8 mouse cellular contexts compared by ENCODE assay signal in genomic region chr15:103272419-103273279, GRCm38 (mm10). TPM values are rescaled to one million over a fixed set of nuclear protein-coding genes. Genes with fewer than 3 reads are reported as not detected.
DNase-seq lines count a peak whose midpoint lies in the region; ATAC-seq and TF ChIP-seq lines count a peak whose summit lies in the region.

Gene Copz1, plus strand, starts transcription at chr15:103272714.

- H3K4me3 ChIP-seq in G1E (ENCODE audit: low read depth, low read length) = peak within 1 kb of the TSS; percentile 86
- peak within 1 kb of the TSS; percentile 83 for H3K4me3 ChIP-seq in forebrain, embryonic 16.5 days (replicated peaks; ENCODE audit: low read length)
- H3K4me3 ChIP-seq in layer of hippocampus, adult 2 months = peak within 1 kb of the TSS; percentile 91
- H3K4me3 ChIP-seq in lung, embryonic 14.5 days (ENCODE audit: low read depth, low read length) = peak within 1 kb of the TSS; percentile 77
- peak within 1 kb of the TSS; percentile 86 for H3K4me3 ChIP-seq in olfactory bulb, adult 2 months (ENCODE audit: insufficient read depth, low read depth, low read length)
- peak within 1 kb of the TSS; percentile 73 for H3K4me3 ChIP-seq in thymus, adult 2 months (ENCODE audit: control insufficient read depth, insufficient read depth, low read length)

- peaks cover 14% of the 10 kb centered on the region for H3K36me3 ChIP-seq in G1E (replicated peaks)
- no peaks in the 10 kb centered on the region for H3K36me3 ChIP-seq in forebrain, embryonic 16.5 days (ENCODE audit: control insufficient read depth, insufficient read depth)
- H3K36me3 ChIP-seq in lung, embryonic 14.5 days (ENCODE audit: insufficient read depth) = no peaks in the 10 kb centered on the region
- H3K36me3 ChIP-seq in thymus, adult 2 months (ENCODE audit: control insufficient read depth, insufficient read depth, low read length) = no peaks in the 10 kb centered on the region

- H3K9me3 ChIP-seq in G1E (replicated peaks) = peaks cover 3% of the 10 kb centered on the region; the same call in 1 of the 2 replicates
- no peaks in the 10 kb centered on the region for H3K9me3 ChIP-seq in forebrain, embryonic 16.5 days (ENCODE audit: control insufficient read depth, low read length)
- H3K9me3 ChIP-seq in lung, embryonic 14.5 days (ENCODE audit: low read depth, low read length) = no peaks in the 10 kb centered on the region

- peaks cover 51% of the 10 kb centered on the region for H3K4me1 ChIP-seq in G1E (ENCODE audit: insufficient read depth, low read depth, low read length)
- peaks cover 12% of the 10 kb centered on the region for H3K4me1 ChIP-seq in forebrain, embryonic 16.5 days (replicated peaks; ENCODE audit: control insufficient read depth, insufficient read depth, low read length)
- H3K4me1 ChIP-seq in lung, embryonic 14.5 days (ENCODE audit: insufficient read depth) = no peaks in the 10 kb centered on the region
- no peaks in the 10 kb centered on the region for H3K4me1 ChIP-seq in olfactory bulb, adult 2 months (ENCODE audit: control insufficient read depth, insufficient read depth, low read length)
- H3K4me1 ChIP-seq in thymus, adult 2 months (replicated peaks; ENCODE audit: control insufficient read depth, insufficient read depth, low read length) = 0 out of 2 replicates have a peak, but pooled peaks cover 3% of the 10 kb centered on the region

- H3K27me3 ChIP-seq in G1E (ENCODE audit: insufficient read depth, low read length) = no peaks in the 10 kb centered on the region
- H3K27me3 ChIP-seq in forebrain, embryonic 16.5 days (replicated peaks; ENCODE audit: control insufficient read depth, insufficient read depth, low read length) = no peaks in the 10 kb centered on the region
- no peaks in the 10 kb centered on the region for H3K27me3 ChIP-seq in lung, embryonic 14.5 days (ENCODE audit: insufficient read depth, low read length)
- H3K27me3 ChIP-seq in thymus, adult 2 months (ENCODE audit: control insufficient read depth, insufficient read depth, low read length) = no peaks in the 10 kb centered on the region

- intact Hi-C loops in heart, postnatal 36 days (cut with DNase I) = loop anchor here (2.0 kb wide), 1 partner anchor 34 kb away; the partner anchor contains the start of gene Cbx5

- peak; percentile 65; the same call in 1 of the 2 replicates for TF ChIP-seq POLR2A in olfactory bulb, adult 2 months (IDR thresholded peaks at IDR 0.05; ENCODE audit: insufficient read depth, low read depth, low read length)
- TF ChIP-seq POLR2A in thymus, adult 2 months (IDR thresholded peaks at IDR 0.05; ENCODE audit: control insufficient read depth, extremely low read depth, insufficient read depth, low read length, poor library complexity) = peak; percentile 87

- H3K27ac ChIP-seq in forebrain, embryonic 16.5 days (ENCODE audit: low read length) = peak within 1 kb of the TSS; percentile 48; the same call in 1 of the 2 replicates
- H3K27ac ChIP-seq in layer of hippocampus, adult 2 months = peak within 1 kb of the TSS; percentile 87
- peak within 1 kb of the TSS; percentile 40; the same call in 1 of the 2 replicates for H3K27ac ChIP-seq in lung, embryonic 14.5 days (ENCODE audit: low read depth)
- peak within 1 kb of the TSS; percentile 57; the same call in 1 of the 2 replicates for H3K27ac ChIP-seq in olfactory bulb, adult 2 months (ENCODE audit: insufficient read depth, low read depth, low read length)
- no peak within 1 kb of the TSS for H3K27ac ChIP-seq in thymus, adult 2 months (ENCODE audit: control insufficient read depth, insufficient read depth, low read length)

- peak; percentile 84 for DNase-seq in G1E (ENCODE audit: low spot score)
- DNase-seq in cerebellum, adult 18-20 months = peak; percentile 94 to 99
- DNase-seq in heart, postnatal 36 days = peak; percentile 89 to 93
- peak; percentile 94 to 99 for DNase-seq in layer of hippocampus, adult 2 months (ENCODE audit: low spot score in 2 of 2)
- DNase-seq in lung, embryonic 14.5 days = peak; percentile 99
- peak; percentile 92 for DNase-seq in thymus, adult 2 months

- under 1% methylated on average over 38 of the region's 38 CpGs for WGBS in forebrain, embryonic 16.5 days
- under 1% methylated on average over 38 of the region's 38 CpGs for WGBS in lung, embryonic 14.5 days
- under 1% methylated on average over 38 of the region's 38 CpGs for WGBS in olfactory bulb, adult 2 months
- under 1% methylated on average over 38 of the region's 38 CpGs for WGBS in thymus, adult 2 months

- peak within 1 kb of the TSS; percentile 83 for H3K9ac ChIP-seq in forebrain, embryonic 16.5 days (replicated peaks; ENCODE audit: low read depth, low read length)
- peak within 1 kb of the TSS; percentile 82 for H3K9ac ChIP-seq in lung, embryonic 14.5 days

- ATAC-seq in G1E (ENCODE audit: extremely low read depth, insufficient number of reproducible peaks, low FRiP score, poor library complexity, severe bottlenecking) = peak; percentile 93
- ATAC-seq in forebrain, embryonic 16.5 days = peak; percentile 99
- ATAC-seq in lung, embryonic 14.5 days (ENCODE audit: insufficient read depth) = peak; percentile 100

- TF ChIP-seq CTCF in G1E (IDR thresholded peaks at IDR 0.05; ENCODE audit: low read depth, low read length) = no peak
- TF ChIP-seq CTCF in layer of hippocampus, adult 2 months (conservative IDR thresholded peaks at IDR 0.05) = peak; percentile 39
- TF ChIP-seq CTCF in lung, embryonic 14.5 days (IDR thresholded peaks at IDR 0.05; ENCODE audit: low read depth) = peak; percentile 41
- no peak for TF ChIP-seq CTCF in olfactory bulb, adult 2 months (IDR thresholded peaks at IDR 0.05; ENCODE audit: insufficient read depth, low read depth, low read length)
- TF ChIP-seq CTCF in thymus, adult 2 months (IDR thresholded peaks at IDR 0.05; ENCODE audit: borderline replicate concordance, control insufficient read depth, extremely low read depth, insufficient read depth, low read length, poor library complexity) = 0 out of 2 replicates have a peak, but pooled peaks have one; percentile 43

- H3K4me2 ChIP-seq in forebrain, embryonic 16.5 days (ENCODE audit: low read length) = peak within 1 kb of the TSS; percentile 77
- peak within 1 kb of the TSS; percentile 71 for H3K4me2 ChIP-seq in lung, embryonic 14.5 days

RNA-seq across cellular contexts. Expression of gene Copz1, which starts in this region (rescaled TPM):
- total RNA-seq in G1E (2014; fragmentation: Nextera tagmentation) (494 and 507 TPM in 2 replicates), G1E (2017) (182 and 184 TPM in 2 replicates)
- 72.4 and 97.2 TPM in 2 replicates for polyA plus RNA-seq in G1E (2012)
- 221 TPM in 2 replicates for polyA plus RNA-seq in forebrain, embryonic 16.5 days (2015; fragmentation: Nextera tagmentation; extraction: Ambion mirVana)
- 10 to 100 TPM; 56.6 to 56.9 TPM for total RNA-seq in heart, postnatal 36 days (2021)
- 10 to 100 TPM; 91.0 to 96.2 TPM for total RNA-seq in layer of hippocampus, adult 2 months (2021)
- 304 and 306 TPM in 2 replicates for polyA plus RNA-seq in lung, embryonic 14.5 days (2014; fragmentation: Nextera tagmentation; extraction: Ambion mirVana)
- polyA plus RNA-seq in olfactory bulb, adult 2 months (2012; ENCODE audit: insufficient read depth, insufficient read length, low replicate concordance, missing spikeins) = not detected in 2 replicates
- 106 and 124 TPM in 2 replicates for polyA plus RNA-seq in thymus, adult 2 months (2012; rRNA removed)

Comparison
In these comparisons a context has a peak if more than half of its experiments do, and no peak if none do; other contexts are left out.
1. CTCF ChIP-seq: peak in layer of hippocampus, adult 2 months (single experiment), lung, embryonic 14.5 days (single experiment) and thymus, adult 2 months (single experiment); none in G1E (single experiment) and olfactory bulb, adult 2 months (single experiment).
2. Peak in every context shown above with its lines, with median percentiles within 50 percentile points of each other: ATAC-seq, DNase-seq and H3K4me3 ChIP-seq.